Mouse (Mus musculus): Measurements from ENCODE around the gene Xpr1. TPM values are rescaled to one million over a fixed set of nuclear protein-coding genes. Genes with fewer than 3 reads are reported as not detected.

Xpr1 gene
- polyA plus RNA-seq, 2 experiments = 5.9 to 10.0 TPM

- WGBS = 82% methylated on average over 7 of the region's 7 CpGs
- Histone ChIP-seq H3K27me3 (ENCODE audit: control insufficient read depth, insufficient read depth, low read length) (no peaks in the 10 kb centered on the region), H3K36me3 (ENCODE audit: control insufficient read depth, insufficient read depth, low read length) (no peaks in the 10 kb centered on the region), H3K4me2 (replicated peaks; ENCODE audit: low read depth, low read length, severe bottlenecking) (no peak overlapping the region), H3K27ac (replicated peaks; ENCODE audit: low read depth, low read length) (no peak overlapping the region), H3K9me3 (ENCODE audit: control insufficient read depth, low read length) (no peaks in the 10 kb centered on the region; the same call in 1 of the 2 replicates), H3K9ac (ENCODE audit: low read depth, low read length, severe bottlenecking) (no peak overlapping the region), H3K4me1 (ENCODE audit: control insufficient read depth, insufficient read depth, low read length) (no peaks in the 10 kb centered on the region), H3K4me3 (replicated peaks; ENCODE audit: low read length) (no peak overlapping the region)
- ATAC-seq (ENCODE audit: low FRiP score, low read depth) = no peak
- TF ChIP-seq POLR2A (IDR thresholded peaks at IDR 0.05; ENCODE audit: borderline replicate concordance, extremely low read depth, insufficient read depth, insufficient read length) = no peak
- no peak for DNase-seq (ENCODE audit: low spot score)
These were observed 12.1 kb upstream of the Xpr1 start for GRCm38 (mm10) chr1:155429304-155429703.

GRCm38 (mm10) chr1:155427126-155427865 is 10.1 kb upstream of the Xpr1 start:
- no peak for ATAC-seq (ENCODE audit: low FRiP score, low read depth)
- WGBS = 71% methylated on average over 6 of the region's 6 CpGs
- TF ChIP-seq POLR2A (IDR thresholded peaks at IDR 0.05; ENCODE audit: borderline replicate concordance, extremely low read depth, insufficient read depth, insufficient read length) = no peak

GRCm38 (mm10) chr1:155425743-155426315 is 8.6 kb upstream of the Xpr1 start:
- Histone ChIP-seq H3K36me3 (ENCODE audit: control insufficient read depth, insufficient read depth, low read length) (no peaks in the 10 kb centered on the region), H3K4me2 (replicated peaks; ENCODE audit: low read depth, low read length, severe bottlenecking) (no peak overlapping the region), H3K27ac (replicated peaks; ENCODE audit: low read depth, low read length) (no peak overlapping the region), H3K27me3 (ENCODE audit: control insufficient read depth, insufficient read depth, low read length) (no peaks in the 10 kb centered on the region), H3K4me1 (ENCODE audit: control insufficient read depth, insufficient read depth, low read length) (no peaks in the 10 kb centered on the region), H3K9me3 (ENCODE audit: control insufficient read depth, low read length) (no peaks in the 10 kb centered on the region), H3K4me3 (replicated peaks; ENCODE audit: low read length) (no peak overlapping the region), H3K9ac (ENCODE audit: low read depth, low read length, severe bottlenecking) (no peak overlapping the region)
- no peak for TF ChIP-seq POLR2A (IDR thresholded peaks at IDR 0.05; ENCODE audit: borderline replicate concordance, extremely low read depth, insufficient read depth, insufficient read length)
- no peak for ATAC-seq (ENCODE audit: low FRiP score, low read depth)
- no peak for DNase-seq (ENCODE audit: low spot score)
- WGBS = 57% methylated on average over 6 of the region's 6 CpGs

More at GRCm38 (mm10) chr1:155427126-155427865, 10.1 kb upstream of the Xpr1 start:
- Histone ChIP-seq H3K36me3 (ENCODE audit: control insufficient read depth, insufficient read depth, low read length) (no peaks in the 10 kb centered on the region), H3K4me3 (replicated peaks; ENCODE audit: low read length) (no peak overlapping the region), H3K4me2 (replicated peaks; ENCODE audit: low read depth, low read length, severe bottlenecking) (no peak overlapping the region), H3K27ac (replicated peaks; ENCODE audit: low read depth, low read length) (no peak overlapping the region), H3K9me3 (ENCODE audit: control insufficient read depth, low read length) (no peaks in the 10 kb centered on the region; the same call in 1 of the 2 replicates), H3K9ac (ENCODE audit: low read depth, low read length, severe bottlenecking) (no peak overlapping the region), H3K4me1 (ENCODE audit: control insufficient read depth, insufficient read depth, low read length) (no peaks in the 10 kb centered on the region), H3K27me3 (ENCODE audit: control insufficient read depth, insufficient read depth, low read length) (no peaks in the 10 kb centered on the region)
- DNase-seq (ENCODE audit: low spot score) = no peak

DNA sequence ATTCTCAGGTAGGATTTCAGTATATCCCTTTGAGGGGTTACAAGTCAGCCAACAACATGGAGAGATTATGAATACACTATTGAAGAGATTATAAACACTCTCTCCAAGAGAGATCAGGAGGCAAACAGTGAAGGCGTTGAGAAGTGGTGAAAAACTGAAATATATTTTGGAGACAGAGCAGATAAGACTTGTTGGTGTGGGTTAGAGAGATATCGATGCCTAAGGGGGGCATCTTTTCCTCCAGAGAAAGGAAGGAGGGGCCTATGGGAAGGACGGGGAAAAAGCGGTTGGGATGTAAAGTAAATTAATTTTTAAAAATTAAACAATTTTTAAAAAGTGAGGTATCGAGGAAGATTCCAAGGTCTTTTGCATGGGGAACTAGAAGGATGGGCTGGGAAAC is 8.1 kb upstream of the Xpr1 start:
- Histone ChIP-seq H3K27me3 (ENCODE audit: control insufficient read depth, insufficient read depth, low read length) (no peaks in the 10 kb centered on the region), H3K27ac (replicated peaks; ENCODE audit: low read depth, low read length) (no peak overlapping the region), H3K4me2 (replicated peaks; ENCODE audit: low read depth, low read length, severe bottlenecking) (no peak overlapping the region), H3K4me3 (replicated peaks; ENCODE audit: low read length) (no peak overlapping the region), H3K4me1 (ENCODE audit: control insufficient read depth, insufficient read depth, low read length) (no peaks in the 10 kb centered on the region), H3K36me3 (ENCODE audit: control insufficient read depth, insufficient read depth, low read length) (no peaks in the 10 kb centered on the region), H3K9me3 (ENCODE audit: control insufficient read depth, low read length) (no peaks in the 10 kb centered on the region), H3K9ac (ENCODE audit: low read depth, low read length, severe bottlenecking) (no peak overlapping the region)
- no peak for TF ChIP-seq POLR2A (IDR thresholded peaks at IDR 0.05; ENCODE audit: borderline replicate concordance, extremely low read depth, insufficient read depth, insufficient read length)
- no peak for ATAC-seq (ENCODE audit: low FRiP score, low read depth)
- DNase-seq (ENCODE audit: low spot score) = no peak
- WGBS = 92% methylated on average over 5 of the region's 5 CpGs

DNA sequence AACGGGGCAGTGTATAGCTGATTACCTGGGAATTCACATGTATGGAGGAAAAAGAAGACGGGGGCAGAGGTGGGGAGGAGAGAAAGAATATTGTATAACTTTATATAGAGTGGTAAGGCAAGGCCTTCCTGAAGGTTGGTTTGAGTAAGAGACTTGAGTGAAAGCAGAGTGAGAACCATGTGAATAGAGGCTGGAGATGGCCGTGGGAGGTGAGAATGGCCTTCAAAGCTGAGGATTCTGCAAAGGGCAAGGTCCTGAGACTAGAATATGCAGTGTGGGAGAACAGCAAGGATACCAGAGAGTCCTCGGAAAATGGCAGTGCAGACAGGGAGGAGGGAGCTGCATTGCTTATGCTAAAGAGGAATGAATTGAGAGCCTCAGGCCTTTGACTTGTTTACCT is 6.6 kb upstream of the Xpr1 start:
- TF ChIP-seq POLR2A (IDR thresholded peaks at IDR 0.05; ENCODE audit: borderline replicate concordance, extremely low read depth, insufficient read depth, insufficient read length) = no peak
- DNase-seq (ENCODE audit: low spot score) (no peak), ATAC-seq (ENCODE audit: low FRiP score, low read depth) (no peak)
- no peaks in the 10 kb centered on the region for H3K27me3 ChIP-seq (ENCODE audit: control insufficient read depth, insufficient read depth, low read length)
- no peak overlapping the region for H3K4me2 ChIP-seq (replicated peaks; ENCODE audit: low read depth, low read length, severe bottlenecking)
- no peak overlapping the region for H3K27ac ChIP-seq (replicated peaks; ENCODE audit: low read depth, low read length)
- no peak overlapping the region for H3K4me3 ChIP-seq (replicated peaks; ENCODE audit: low read length)
- no peaks in the 10 kb centered on the region for H3K36me3 ChIP-seq (ENCODE audit: control insufficient read depth, insufficient read depth, low read length)
- H3K9ac ChIP-seq (ENCODE audit: low read depth, low read length, severe bottlenecking) = no peak overlapping the region
- H3K9me3 ChIP-seq (ENCODE audit: control insufficient read depth, low read length) = no peaks in the 10 kb centered on the region
- H3K4me1 ChIP-seq (ENCODE audit: control insufficient read depth, insufficient read depth, low read length) = no peaks in the 10 kb centered on the region
- WGBS = 75% methylated on average over 4 of the region's 4 CpGs

Data from limb, embryonic 14.5 days (tissue).